Mouse (Mus musculus) adrenal gland (tissue): Measurements from ENCODE around the gene Smim7.

ENCODE experiments used
- intact Hi-C: fragments of 180-260 bp; cut with DNase I; formaldehyde crosslinking; loops from one replicate; pipeline ENCODE4 v1.15.1; 2025
- long read RNA-seq, 2 experiments: library from polyadenylated mRNA; unstranded; transcript quantifications; one replicate each; pipeline ENCODE4 v2.0.0; 2020; ENCODE audit warnings: borderline replicate concordance in 1 of 2; ENCODE audit not compliant: insufficient replicate concordance in 1 of 2

Gene Smim7
- long read RNA-seq, experiment 1, transcript Smim7-203 (5 exons, 2,892 nt) = major isoform, 95 of 112 reads
- long read RNA-seq, experiment 1, partial matches to known transcripts = 6 of 112 reads
- long read RNA-seq, experiment 1, other reads (novel, unspliced or antisense) = 7 of 112 reads
- long read RNA-seq, experiment 2, transcript Smim7-201 (4 exons, 642 nt) = minor isoform, 5 of 138 reads
- long read RNA-seq, experiment 2, transcript Smim7-203 (5 exons, 2,892 nt) = major isoform, 125 of 138 reads
- long read RNA-seq, experiment 2, partial matches to known transcripts = 2 of 138 reads
- long read RNA-seq, experiment 2, other reads (novel, unspliced or antisense) = 6 of 138 reads

- intact Hi-C loops = no loop called here
These were observed at the start of gene Smim7 for GRCm38 (mm10) chr8:72570633-72571610. Smim7 (minus strand) TSS chr8:72571088.

DNA sequence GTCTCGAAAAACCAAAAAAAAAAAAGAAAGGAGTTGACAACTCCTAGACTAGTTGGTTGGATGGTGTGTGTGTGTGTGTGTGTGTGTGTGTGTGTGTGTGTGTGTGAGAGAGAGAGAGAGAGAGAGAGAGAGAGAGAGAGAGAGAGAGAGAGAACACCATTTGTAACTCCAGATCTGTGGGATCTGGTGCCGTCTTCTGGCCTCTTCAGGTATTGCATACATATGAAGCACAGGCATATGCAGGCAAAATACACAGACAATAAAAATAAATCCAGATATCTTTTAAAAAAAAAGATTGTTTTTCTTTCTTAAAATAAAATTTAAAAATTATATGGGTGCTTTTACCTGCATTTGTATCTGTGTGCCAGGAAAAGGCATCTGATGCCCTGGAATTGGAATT, 19.3 kb upstream of the Smim7 start:
- intact Hi-C loops = no loop called here

DNA sequence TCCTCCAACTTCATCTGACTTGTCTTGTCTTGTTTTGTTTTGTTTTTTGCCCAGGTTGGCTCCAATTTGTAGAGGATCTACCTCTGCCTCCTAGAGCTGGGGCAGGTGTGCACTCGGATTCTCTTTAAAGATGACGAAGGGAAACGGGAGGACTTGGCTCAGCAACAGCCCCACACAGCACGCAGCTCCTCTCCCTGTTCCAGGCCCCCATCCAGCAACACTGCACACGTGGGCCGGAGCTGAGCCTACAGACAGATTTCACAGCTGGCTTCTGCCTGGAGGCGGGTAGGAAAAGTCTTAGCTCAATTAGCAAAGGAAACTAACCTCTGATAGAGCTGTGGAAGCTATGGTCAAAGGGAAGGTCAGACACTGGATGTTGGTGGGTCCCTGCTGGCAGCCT, 18.4 kb upstream of the Smim7 start:
- intact Hi-C loops = no loop called here

GRCm38 (mm10) chr8:72588865-72589264, 18.0 kb upstream of the Smim7 start:
- intact Hi-C loops = no loop called here

GRCm38 (mm10) chr8:72587806-72588205, 16.9 kb upstream of the Smim7 start:
- intact Hi-C loops = no loop called here

GRCm38 (mm10) chr8:72584390-72584789, 13.5 kb upstream of the Smim7 start:
- intact Hi-C loops = no loop called here

GRCm38 (mm10) chr8:72583056-72583771, 12.3 kb upstream of the Smim7 start:
- intact Hi-C loops = no loop called here

GRCm38 (mm10) chr8:72579374-72579773, 8.5 kb upstream of the Smim7 start:
- intact Hi-C loops = no loop called here

DNA sequence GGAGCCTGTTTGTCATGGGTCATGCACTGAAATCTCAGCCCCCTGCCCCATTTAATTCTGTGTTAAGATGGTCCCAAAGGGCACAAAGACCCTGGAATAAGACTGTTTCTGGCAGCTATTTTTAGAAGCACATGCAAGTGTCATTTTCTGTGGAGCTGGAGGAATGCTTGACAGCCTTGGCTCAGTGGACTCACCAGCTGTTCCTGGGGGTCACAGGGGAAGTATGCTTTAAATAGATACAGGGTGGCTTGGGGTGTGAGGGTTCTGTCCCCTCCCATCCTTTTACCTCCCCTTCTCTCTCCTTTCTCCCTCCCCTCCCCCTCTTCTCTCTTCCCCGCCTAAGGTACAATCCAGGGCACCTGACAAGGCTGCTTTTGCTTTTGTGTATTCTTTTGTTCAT, 7.1 kb upstream of the Smim7 start:
- intact Hi-C loops = no loop called here

GRCm38 (mm10) chr8:72577266-72577665, 6.4 kb upstream of the Smim7 start:
- intact Hi-C loops = no loop called here

GRCm38 (mm10) chr8:72575915-72576314, 5.0 kb upstream of the Smim7 start:
- intact Hi-C loops = no loop called here

- intact Hi-C loops = no loop called here
These were observed 2.6 kb upstream of the Smim7 start for GRCm38 (mm10) chr8:72573450-72573849.

DNA sequence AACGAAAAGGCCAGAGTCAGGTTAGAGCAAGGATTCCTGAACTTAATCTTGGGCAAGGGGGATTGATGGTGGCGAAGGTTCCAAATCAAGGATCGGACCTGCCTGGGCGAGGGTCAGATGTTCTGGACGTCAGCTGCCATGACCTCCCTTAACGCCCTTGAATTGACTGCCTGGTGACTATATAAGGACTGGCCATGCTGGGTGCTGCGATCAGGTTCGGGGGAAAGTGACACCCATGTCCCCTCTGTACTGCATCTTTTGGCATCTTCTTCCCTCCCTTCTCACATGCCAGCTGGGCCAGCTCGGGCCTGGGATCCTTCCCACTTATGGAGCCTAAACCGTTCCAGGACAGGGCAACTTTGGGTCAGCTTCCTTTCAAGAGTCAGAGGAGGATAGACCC, 1.6 kb upstream of the Smim7 start:
- intact Hi-C loops = no loop called here

GRCm38 (mm10) chr8:72571611-72572473, 954 bp upstream of the Smim7 start, which contains the start of gene Tmem38a:
Tmem38a (plus strand) TSS chr8:72572055.
- intact Hi-C loops = no loop called here

DNA sequence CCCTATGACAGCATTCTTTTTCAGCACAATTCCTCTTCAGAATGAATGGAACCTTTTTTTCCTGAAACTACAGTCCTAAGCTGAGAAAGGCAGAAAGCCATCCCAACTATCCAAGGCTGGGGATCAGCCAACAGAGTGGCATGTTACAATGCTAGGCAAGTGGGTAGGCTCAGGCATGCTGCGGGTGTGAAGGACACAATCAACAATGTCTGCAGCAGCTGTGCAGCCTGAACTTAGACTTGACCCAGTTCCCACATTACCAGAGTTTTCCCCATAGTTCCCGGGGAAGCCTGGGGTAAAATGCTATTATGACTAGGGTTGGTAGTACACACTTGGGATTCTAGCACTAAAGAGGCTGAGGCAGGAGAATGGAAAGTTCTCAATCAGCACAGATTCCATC, 4.9 kb downstream of the Smim7 start:
- intact Hi-C loops = no loop called here

GRCm38 (mm10) chr8:72561111-72561689, 9.7 kb downstream of the Smim7 start:
- intact Hi-C loops = no loop called here

- intact Hi-C loops = no loop called here
These were observed 15.1 kb downstream of the Smim7 start for GRCm38 (mm10) chr8:72555770-72556169.

DNA sequence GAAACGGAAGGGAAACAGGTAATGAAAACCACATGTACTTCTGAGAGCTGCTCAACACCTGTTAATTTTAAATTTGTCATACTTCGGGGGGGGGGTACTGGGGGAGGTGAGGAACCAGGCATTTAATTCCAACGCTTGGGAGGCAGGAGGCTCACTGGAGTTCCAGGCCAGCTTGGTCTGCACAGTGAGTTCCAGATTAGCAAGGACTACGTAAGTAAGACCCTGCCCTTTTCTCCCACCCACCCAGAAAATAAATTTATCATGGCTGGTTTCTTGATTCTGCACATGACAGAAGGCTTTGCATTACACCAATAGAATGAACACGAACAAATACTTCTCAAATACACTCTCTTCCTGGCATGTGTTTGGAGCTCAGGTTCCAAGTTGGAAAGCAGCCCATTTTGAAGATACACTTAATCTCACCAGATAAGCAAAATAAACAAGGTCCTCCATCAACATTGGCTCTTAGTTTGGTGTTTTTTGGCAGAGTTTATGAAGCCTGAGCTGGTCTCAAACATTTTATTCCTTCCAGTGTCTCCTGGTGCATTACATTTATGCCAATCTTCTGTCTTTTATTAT, 21.5 kb downstream of the Smim7 start:
- intact Hi-C loops = loop anchor here (5.0 kb wide), 2 partner anchors 57 to 72 kb away; partner anchors contain the start of genes Cherp and Slc35e1

- intact Hi-C loops = loop anchor here (5.0 kb wide), 2 partner anchors 56 to 71 kb away; partner anchors contain the start of genes Cherp and Slc35e1
These were observed 22.1 kb downstream of the Smim7 start for GRCm38 (mm10) chr8:72548644-72549313.
